Mouse (Mus musculus): ENCODE results near the gene Hspa8. TPM values are rescaled to one million over a fixed set of nuclear protein-coding genes. Genes with fewer than 3 reads are reported as not detected.
"Not testable (repeated sequence)": the region's sequence is repeated elsewhere in the genome, so short reads cannot be mapped to it uniquely, and the experiment has no call there.

Hspa8 gene
- polyA plus RNA-seq, 1 experiment from 2014 or later = 2,577 TPM

GRCm38 (mm10) chr9:40766058-40766605, 34.7 kb upstream of the Hspa8 start:
- H3K36me3 ChIP-seq (ENCODE audit: control insufficient read depth, insufficient read depth, low read length) = peaks cover 42% of the 10 kb centered on the region
- no peaks in the 10 kb centered on the region for H3K9me3 ChIP-seq (ENCODE audit: control insufficient read depth, low read length)
- H3K4me2 ChIP-seq (ENCODE audit: low read depth, low read length) = no peak overlapping the region
- ATAC-seq (ENCODE audit: low read depth) (no peak), DNase-seq (ENCODE audit: low spot score) (no peak)
- H3K4me3 ChIP-seq (ENCODE audit: low read depth, low read length) = no peak overlapping the region
- H3K27ac ChIP-seq (replicated peaks; ENCODE audit: low read depth, low read length) = no peak overlapping the region
- 75% methylated on average over 7 of the region's 7 CpGs for whole genome bisulfite sequencing
- H3K4me1 ChIP-seq (ENCODE audit: control insufficient read depth, insufficient read depth, low read length) = no peaks in the 10 kb centered on the region
- H3K9ac ChIP-seq (ENCODE audit: low read depth, low read length) = no peak overlapping the region
- H3K27me3 ChIP-seq (replicated peaks; ENCODE audit: control insufficient read depth, insufficient read depth, low read length) = no peaks in the 10 kb centered on the region

- Histone ChIP-seq H3K9ac (ENCODE audit: low read depth, low read length) (no peak overlapping the region), H3K27me3 (replicated peaks; ENCODE audit: control insufficient read depth, insufficient read depth, low read length) (no peaks in the 10 kb centered on the region), H3K9me3 (ENCODE audit: control insufficient read depth, low read length) (no peaks in the 10 kb centered on the region), H3K4me3 (ENCODE audit: low read depth, low read length) (no peak overlapping the region), H3K4me1 (ENCODE audit: control insufficient read depth, insufficient read depth, low read length) (no peaks in the 10 kb centered on the region), H3K27ac (replicated peaks; ENCODE audit: low read depth, low read length) (no peak overlapping the region), H3K4me2 (ENCODE audit: low read depth, low read length) (no peak overlapping the region), H3K36me3 (ENCODE audit: control insufficient read depth, insufficient read depth, low read length) (peaks cover 36% of the 10 kb centered on the region)
- DNase-seq (ENCODE audit: low spot score) = no peak
- no peak for ATAC-seq (ENCODE audit: low read depth)
- WGBS = 85% methylated on average over 4 of the region's 4 CpGs
Observed at GRCm38 (mm10) chr9:40767946-40768345, 32.8 kb upstream of the Hspa8 start.

- no peak overlapping the region for H3K9ac ChIP-seq (ENCODE audit: low read depth, low read length)
- H3K27me3 ChIP-seq (replicated peaks; ENCODE audit: control insufficient read depth, insufficient read depth, low read length) = no peaks in the 10 kb centered on the region
- no peak for ATAC-seq (ENCODE audit: low read depth)
- H3K27ac ChIP-seq (replicated peaks; ENCODE audit: low read depth, low read length) = no peak overlapping the region
- no peak overlapping the region for H3K4me2 ChIP-seq (ENCODE audit: low read depth, low read length)
- no peaks in the 10 kb centered on the region for H3K4me1 ChIP-seq (ENCODE audit: control insufficient read depth, insufficient read depth, low read length)
- no peak for DNase-seq (ENCODE audit: low spot score)
- H3K36me3 ChIP-seq (ENCODE audit: control insufficient read depth, insufficient read depth, low read length) = peaks cover 28% of the 10 kb centered on the region
- no peak overlapping the region for H3K4me3 ChIP-seq (ENCODE audit: low read depth, low read length)
- WGBS = 79% methylated on average over 13 of the region's 13 CpGs
- no peaks in the 10 kb centered on the region for H3K9me3 ChIP-seq (ENCODE audit: control insufficient read depth, low read length)
Observed at GRCm38 (mm10) chr9:40772246-40772645, 28.5 kb upstream of the Hspa8 start.

GRCm38 (mm10) chr9:40773142-40773541, 27.6 kb upstream of the Hspa8 start:
- not testable (repeated sequence) for H3K4me3 ChIP-seq (ENCODE audit: low read depth, low read length); DNase-seq (ENCODE audit: low spot score); H3K9me3 ChIP-seq (ENCODE audit: control insufficient read depth, low read length); H3K27ac ChIP-seq (replicated peaks; ENCODE audit: low read depth, low read length); H3K27me3 ChIP-seq (replicated peaks; ENCODE audit: control insufficient read depth, insufficient read depth, low read length); H3K4me2 ChIP-seq (ENCODE audit: low read depth, low read length); H3K9ac ChIP-seq (ENCODE audit: low read depth, low read length); ATAC-seq (ENCODE audit: low read depth); H3K4me1 ChIP-seq (ENCODE audit: control insufficient read depth, insufficient read depth, low read length)
- WGBS = 78% methylated on average over 6 of the region's 6 CpGs
- peaks cover 25% of the 10 kb centered on the region for H3K36me3 ChIP-seq (ENCODE audit: control insufficient read depth, insufficient read depth, low read length)

- Histone ChIP-seq H3K4me2 (ENCODE audit: low read depth, low read length) (no peak overlapping the region), H3K36me3 (ENCODE audit: control insufficient read depth, insufficient read depth, low read length) (peaks cover 25% of the 10 kb centered on the region), H3K9me3 (ENCODE audit: control insufficient read depth, low read length) (no peaks in the 10 kb centered on the region), H3K4me1 (ENCODE audit: control insufficient read depth, insufficient read depth, low read length) (no peaks in the 10 kb centered on the region), H3K27ac (replicated peaks; ENCODE audit: low read depth, low read length) (no peak overlapping the region), H3K27me3 (replicated peaks; ENCODE audit: control insufficient read depth, insufficient read depth, low read length) (no peaks in the 10 kb centered on the region), H3K9ac (ENCODE audit: low read depth, low read length) (no peak overlapping the region), H3K4me3 (ENCODE audit: low read depth, low read length) (no peak overlapping the region)
- WGBS = 86% methylated on average over 4 of the region's 4 CpGs
- no peak for DNase-seq (ENCODE audit: low spot score)
- no peak for ATAC-seq (ENCODE audit: low read depth)
Observed at GRCm38 (mm10) chr9:40773869-40774268, 26.9 kb upstream of the Hspa8 start.

GRCm38 (mm10) chr9:40776044-40776443, 24.7 kb upstream of the Hspa8 start:
- DNase-seq (ENCODE audit: low spot score) = no peak
- H3K27me3 ChIP-seq (replicated peaks; ENCODE audit: control insufficient read depth, insufficient read depth, low read length) = no peaks in the 10 kb centered on the region
- 76% methylated on average over 1 of the region's 1 CpGs for WGBS
- no peak overlapping the region for H3K27ac ChIP-seq (replicated peaks; ENCODE audit: low read depth, low read length)
- H3K9ac ChIP-seq (ENCODE audit: low read depth, low read length) = no peak overlapping the region
- H3K36me3 ChIP-seq (ENCODE audit: control insufficient read depth, insufficient read depth, low read length) = peaks cover 36% of the 10 kb centered on the region
- no peak overlapping the region for H3K4me2 ChIP-seq (ENCODE audit: low read depth, low read length)
- H3K4me1 ChIP-seq (ENCODE audit: control insufficient read depth, insufficient read depth, low read length) = no peaks in the 10 kb centered on the region
- no peaks in the 10 kb centered on the region for H3K9me3 ChIP-seq (ENCODE audit: control insufficient read depth, low read length)
- ATAC-seq (ENCODE audit: low read depth) = no peak
- no peak overlapping the region for H3K4me3 ChIP-seq (ENCODE audit: low read depth, low read length)

GRCm38 (mm10) chr9:40776459-40777248, 24.1 kb upstream of the Hspa8 start:
- WGBS = 60% methylated on average over 11 of the region's 11 CpGs
- peaks cover 42% of the 10 kb centered on the region for H3K36me3 ChIP-seq (ENCODE audit: control insufficient read depth, insufficient read depth, low read length)

GRCm38 (mm10) chr9:40780111-40780510, 20.7 kb upstream of the Hspa8 start:
- H3K27ac ChIP-seq (replicated peaks; ENCODE audit: low read depth, low read length) = no peak overlapping the region
- peaks cover 14% of the 10 kb centered on the region; the same call in 1 of the 2 replicates for H3K4me1 ChIP-seq (ENCODE audit: control insufficient read depth, insufficient read depth, low read length)
- H3K4me2 ChIP-seq (ENCODE audit: low read depth, low read length) = no peak overlapping the region
- DNase-seq (ENCODE audit: low spot score) (no peak), ATAC-seq (ENCODE audit: low read depth) (no peak)
- peaks cover 24% of the 10 kb centered on the region for H3K36me3 ChIP-seq (ENCODE audit: control insufficient read depth, insufficient read depth, low read length)
- no peaks in the 10 kb centered on the region for H3K27me3 ChIP-seq (replicated peaks; ENCODE audit: control insufficient read depth, insufficient read depth, low read length)
- H3K9me3 ChIP-seq (ENCODE audit: control insufficient read depth, low read length) = no peaks in the 10 kb centered on the region
- WGBS = 59% methylated on average over 3 of the region's 3 CpGs
- no peak overlapping the region for H3K9ac ChIP-seq (ENCODE audit: low read depth, low read length)
- H3K4me3 ChIP-seq (ENCODE audit: low read depth, low read length) = no peak overlapping the region

More at GRCm38 (mm10) chr9:40776459-40777248, 24.1 kb upstream of the Hspa8 start:
- DNase-seq (ENCODE audit: low spot score) = no peak
- Histone ChIP-seq H3K27ac (replicated peaks; ENCODE audit: low read depth, low read length) (no peak overlapping the region), H3K9me3 (ENCODE audit: control insufficient read depth, low read length) (no peaks in the 10 kb centered on the region), H3K4me2 (ENCODE audit: low read depth, low read length) (no peak overlapping the region), H3K4me3 (ENCODE audit: low read depth, low read length) (no peak overlapping the region), H3K9ac (ENCODE audit: low read depth, low read length) (no peak overlapping the region), H3K4me1 (ENCODE audit: control insufficient read depth, insufficient read depth, low read length) (no peaks in the 10 kb centered on the region; the same call in 1 of the 2 replicates), H3K27me3 (replicated peaks; ENCODE audit: control insufficient read depth, insufficient read depth, low read length) (no peaks in the 10 kb centered on the region)
- no peak for ATAC-seq (ENCODE audit: low read depth)

Data from embryonic facial prominence, embryonic 14.5 days (tissue).